Mouse (Mus musculus): ENCODE measurements around the gene Scfd2. TPM values are rescaled to one million over a fixed set of nuclear protein-coding genes. Genes with fewer than 3 reads are reported as not detected.
A peak's percentile ranks its signal among the peaks of the same experiment; 100 is the strongest.

The Scfd2 gene
- polyA plus RNA-seq (2016; fragmentation: Nextera tagmentation; extraction: Ambion mirVana): 16.1 and 19.2 TPM in 2 replicates

GRCm38 (mm10) chr5:74531630-74532280, at the start of gene Scfd2:
Scfd2 (minus strand) TSS chr5:74531759.
- WGBS (ENCODE audit: insufficient replicate concordance): 5% methylated on average over 35 of the region's 35 CpGs
- Histone ChIP-seq H3K4me2 (peak within 1 kb of the TSS; percentile 96), H3K9ac (peak within 1 kb of the TSS; percentile 78), H3K27me3 (replicated peaks) (no peaks in the 10 kb centered on the region), H3K9me3 (replicated peaks) (no peaks in the 10 kb centered on the region), H3K36me3 (no peaks in the 10 kb centered on the region), H3K4me1 (peaks cover 64% of the 10 kb centered on the region), H3K4me3 (peak within 1 kb of the TSS; percentile 79), H3K27ac (peak within 1 kb of the TSS; percentile 85)
- peak; percentile 82 for ATAC-seq

- H3K9ac ChIP-seq: no peak overlapping the region
- H3K36me3 ChIP-seq: peaks cover 59% of the 10 kb centered on the region
- WGBS (ENCODE audit: insufficient replicate concordance): 85% methylated on average over 6 of the region's 6 CpGs
- H3K4me1 ChIP-seq: no peaks in the 10 kb centered on the region
- no peaks in the 10 kb centered on the region for H3K27me3 ChIP-seq (replicated peaks)
- no peak overlapping the region for H3K27ac ChIP-seq
- H3K4me2 ChIP-seq: no peak overlapping the region
- no peak for ATAC-seq
- no peaks in the 10 kb centered on the region for H3K9me3 ChIP-seq (replicated peaks)
- no peak overlapping the region for H3K4me3 ChIP-seq
Measured at GRCm38 (mm10) chr5:74571767-74572166, 40.2 kb upstream of the Scfd2 start.

GRCm38 (mm10) chr5:74561151-74561550, 29.6 kb upstream of the Scfd2 start:
- WGBS (ENCODE audit: insufficient replicate concordance): 76% methylated on average over 1 of the region's 1 CpGs
- no peak overlapping the region for H3K27ac ChIP-seq
- peaks cover 78% of the 10 kb centered on the region for H3K36me3 ChIP-seq
- no peak overlapping the region for H3K4me3 ChIP-seq
- H3K4me1 ChIP-seq: no peaks in the 10 kb centered on the region
- no peak overlapping the region for H3K9ac ChIP-seq
- no peaks in the 10 kb centered on the region for H3K9me3 ChIP-seq (replicated peaks)
- ATAC-seq: no peak
- H3K27me3 ChIP-seq (replicated peaks): no peaks in the 10 kb centered on the region
- no peak overlapping the region for H3K4me2 ChIP-seq

- no peaks in the 10 kb centered on the region for H3K4me1 ChIP-seq
- no peak overlapping the region for H3K4me2 ChIP-seq
- H3K27me3 ChIP-seq (replicated peaks): no peaks in the 10 kb centered on the region
- WGBS (ENCODE audit: insufficient replicate concordance): 87% methylated on average over 8 of the region's 8 CpGs
- peaks cover 80% of the 10 kb centered on the region for H3K36me3 ChIP-seq
- no peak overlapping the region for H3K9ac ChIP-seq
- ATAC-seq: no peak
- H3K9me3 ChIP-seq (replicated peaks): no peaks in the 10 kb centered on the region
- no peak overlapping the region for H3K27ac ChIP-seq
- H3K4me3 ChIP-seq: no peak overlapping the region
Measured at GRCm38 (mm10) chr5:74549566-74549965, 18.0 kb upstream of the Scfd2 start.

- Histone ChIP-seq H3K27me3 (replicated peaks) (no peaks in the 10 kb centered on the region), H3K4me2 (no peak overlapping the region), H3K36me3 (peaks cover 84% of the 10 kb centered on the region), H3K27ac (no peak overlapping the region), H3K9ac (no peak overlapping the region), H3K4me3 (no peak overlapping the region), H3K9me3 (replicated peaks) (no peaks in the 10 kb centered on the region), H3K4me1 (no peaks in the 10 kb centered on the region)
- ATAC-seq: no peak
- WGBS (ENCODE audit: insufficient replicate concordance): 84% methylated on average over 4 of the region's 4 CpGs
Measured at GRCm38 (mm10) chr5:74545606-74546005, 14.0 kb upstream of the Scfd2 start.

- no peaks in the 10 kb centered on the region for H3K9me3 ChIP-seq (replicated peaks)
- peak overlapping the region; percentile 93 for H3K4me3 ChIP-seq
- H3K9ac ChIP-seq: peak overlapping the region; percentile 93
- peaks cover 34% of the 10 kb centered on the region for H3K4me1 ChIP-seq
- H3K27me3 ChIP-seq (replicated peaks): no peaks in the 10 kb centered on the region
- H3K36me3 ChIP-seq: peaks cover 35% of the 10 kb centered on the region
- H3K4me2 ChIP-seq: peak overlapping the region; percentile 77
- WGBS (ENCODE audit: insufficient replicate concordance): 35% methylated on average over 12 of the region's 12 CpGs
- ATAC-seq: no peak
- H3K27ac ChIP-seq: peak overlapping the region; percentile 95
Measured at GRCm38 (mm10) chr5:74536180-74536947, 4.8 kb upstream of the Scfd2 start.

GRCm38 (mm10) chr5:74535240-74536021, 3.9 kb upstream of the Scfd2 start, which contains the start of gene Fip1l1:
Fip1l1 (plus strand) TSS chr5:74535449.
- peaks cover 43% of the 10 kb centered on the region for H3K4me1 ChIP-seq
- no peaks in the 10 kb centered on the region for H3K9me3 ChIP-seq (replicated peaks)
- peaks cover 27% of the 10 kb centered on the region for H3K36me3 ChIP-seq
- H3K4me3 ChIP-seq: peak within 1 kb of the TSS; percentile 93
- peak within 1 kb of the TSS; percentile 93 for H3K9ac ChIP-seq
- peak within 1 kb of the TSS; percentile 95 for H3K27ac ChIP-seq
- peak; percentile 82 for ATAC-seq
- no peaks in the 10 kb centered on the region for H3K27me3 ChIP-seq (replicated peaks)
- H3K4me2 ChIP-seq: peak within 1 kb of the TSS; percentile 77
- WGBS (ENCODE audit: insufficient replicate concordance): under 1% methylated on average over 71 of the region's 73 CpGs

- Histone ChIP-seq H3K4me1 (peaks cover 63% of the 10 kb centered on the region), H3K27me3 (replicated peaks) (no peaks in the 10 kb centered on the region), H3K36me3 (no peaks in the 10 kb centered on the region), H3K4me3 (peak overlapping the region; percentile 79), H3K27ac (0 out of 2 replicates have a peak overlapping the region, but pooled peaks have one; percentile 7), H3K9me3 (replicated peaks) (no peaks in the 10 kb centered on the region), H3K9ac (peak overlapping the region; percentile 78), H3K4me2 (peak overlapping the region; percentile 96)
- no peak for ATAC-seq
- 15% methylated on average over 16 of the region's 16 CpGs for WGBS (ENCODE audit: insufficient replicate concordance)
Measured at GRCm38 (mm10) chr5:74530785-74531184, 774 bp downstream of the Scfd2 start.

GRCm38 (mm10) chr5:74527025-74527424, 4.5 kb downstream of the Scfd2 start:
- no peaks in the 10 kb centered on the region for H3K36me3 ChIP-seq

GRCm38 (mm10) chr5:74511686-74512085, 19.9 kb downstream of the Scfd2 start:
- Histone ChIP-seq H3K4me2 (no peak overlapping the region), H3K9me3 (replicated peaks) (no peaks in the 10 kb centered on the region), H3K9ac (no peak overlapping the region), H3K4me3 (no peak overlapping the region), H3K27me3 (replicated peaks) (no peaks in the 10 kb centered on the region), H3K4me1 (no peaks in the 10 kb centered on the region), H3K27ac (no peak overlapping the region), H3K36me3 (peaks cover 13% of the 10 kb centered on the region)
- ATAC-seq: no peak

More at GRCm38 (mm10) chr5:74527025-74527424, 4.5 kb downstream of the Scfd2 start:
- 57% methylated on average over 5 of the region's 5 CpGs for WGBS (ENCODE audit: insufficient replicate concordance)
- no peak for ATAC-seq
- no peak overlapping the region for H3K4me2 ChIP-seq
- no peaks in the 10 kb centered on the region for H3K9me3 ChIP-seq (replicated peaks)
- H3K27ac ChIP-seq: no peak overlapping the region
- no peaks in the 10 kb centered on the region for H3K27me3 ChIP-seq (replicated peaks)
- H3K4me3 ChIP-seq: no peak overlapping the region
- H3K4me1 ChIP-seq: peaks cover 45% of the 10 kb centered on the region
- H3K9ac ChIP-seq: no peak overlapping the region

- H3K36me3 ChIP-seq: no peaks in the 10 kb centered on the region
Measured at GRCm38 (mm10) chr5:74492705-74493104, 38.9 kb downstream of the Scfd2 start.

GRCm38 (mm10) chr5:74484646-74485045, 46.9 kb downstream of the Scfd2 start:
- Histone ChIP-seq H3K27ac (no peak overlapping the region), H3K9ac (no peak overlapping the region), H3K4me3 (no peak overlapping the region), H3K27me3 (replicated peaks) (no peaks in the 10 kb centered on the region), H3K9me3 (replicated peaks) (no peaks in the 10 kb centered on the region), H3K4me2 (no peak overlapping the region), H3K36me3 (no peaks in the 10 kb centered on the region), H3K4me1 (0 out of 2 replicates have a peak, but pooled peaks cover 8% of the 10 kb centered on the region)
- 71% methylated on average over 4 of the region's 4 CpGs for WGBS (ENCODE audit: insufficient replicate concordance)
- ATAC-seq: no peak

More at GRCm38 (mm10) chr5:74492705-74493104, 38.9 kb downstream of the Scfd2 start:
- ATAC-seq: no peak
- Histone ChIP-seq H3K9ac (no peak overlapping the region), H3K27me3 (replicated peaks) (no peaks in the 10 kb centered on the region), H3K4me2 (no peak overlapping the region), H3K9me3 (replicated peaks) (no peaks in the 10 kb centered on the region), H3K4me3 (no peak overlapping the region), H3K27ac (no peak overlapping the region), H3K4me1 (no peaks in the 10 kb centered on the region)
- 68% methylated on average over 3 of the region's 3 CpGs for WGBS (ENCODE audit: insufficient replicate concordance)
